Mouse (Mus musculus) kidney, adult 9 months (tissue): Measurements from ENCODE around the gene Cerkl.

ENCODE experiments used
- DNase-seq: peaks from one replicate; pipeline ENCODE4 v3.0.0; 2022

Cerkl gene

GRCm38 (mm10) chr2:79442906-79443305 lies 13.7 kb downstream of the Cerkl start:
- no peak for DNase-seq

DNA sequence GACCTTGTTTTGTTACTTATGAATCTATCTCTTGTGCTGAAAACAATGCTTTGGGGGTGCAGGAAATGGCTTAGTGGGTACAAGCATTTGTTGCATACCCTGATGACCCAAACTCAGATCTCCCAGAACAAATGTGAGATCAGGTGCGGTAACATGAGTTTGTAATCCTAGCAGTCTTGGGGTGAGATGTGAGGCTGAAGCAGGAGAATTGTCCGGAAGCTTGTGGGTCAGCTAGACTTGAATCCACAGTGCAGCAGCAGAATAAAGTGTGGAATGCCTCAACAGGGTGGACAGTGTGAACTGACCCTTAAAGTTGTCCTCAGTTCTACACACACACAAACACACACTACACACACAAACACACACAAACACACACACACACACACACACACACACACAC lies 14.4 kb downstream of the Cerkl start:
- DNase-seq = no peak

DNA sequence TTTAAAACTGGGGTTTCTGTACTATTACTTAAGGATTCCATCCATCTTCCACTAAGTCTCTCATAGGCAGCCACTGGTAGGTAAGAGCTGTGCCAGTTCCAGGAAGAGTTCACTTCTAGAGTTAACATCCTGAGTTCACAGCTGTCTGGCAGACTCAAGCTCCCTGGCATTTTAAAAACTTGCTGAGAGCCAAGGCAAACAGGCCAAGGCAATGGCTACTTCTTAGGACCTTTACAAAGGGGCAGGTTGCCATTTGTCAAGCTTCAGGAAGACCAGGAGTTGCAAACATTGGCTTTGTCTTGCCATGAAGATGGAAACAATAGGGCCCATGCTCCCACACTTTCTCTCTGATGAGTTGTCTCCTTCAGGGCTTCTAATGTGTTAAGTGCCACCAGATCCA lies 26.5 kb downstream of the Cerkl start:
- DNase-seq = no peak

- peak; percentile 24 for DNase-seq
Measured at GRCm38 (mm10) chr2:79429650-79430049, 26.9 kb downstream of the Cerkl start.

DNA sequence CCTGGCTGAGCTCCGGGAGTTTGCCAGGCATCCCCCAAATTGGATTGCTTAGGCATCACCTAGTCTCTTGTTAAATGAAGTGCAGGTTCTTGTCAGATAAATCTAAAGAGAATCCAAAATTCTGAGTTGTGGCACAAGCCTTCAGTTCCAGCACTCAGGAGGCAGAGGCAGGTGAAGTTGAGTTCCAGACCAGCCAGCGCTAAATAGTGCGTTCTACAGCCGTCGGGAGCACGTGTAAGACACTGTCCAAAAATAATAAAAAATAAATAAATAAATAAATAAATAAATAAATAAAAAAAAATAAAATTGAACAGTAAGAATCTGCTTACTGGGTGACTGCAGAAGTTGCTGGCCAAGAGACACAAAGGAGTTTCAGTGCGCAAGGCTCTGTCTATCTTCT lies 27.5 kb downstream of the Cerkl start:
- no peak for DNase-seq

- DNase-seq = no peak
Measured at GRCm38 (mm10) chr2:79428569-79429104, 27.9 kb downstream of the Cerkl start.

DNA sequence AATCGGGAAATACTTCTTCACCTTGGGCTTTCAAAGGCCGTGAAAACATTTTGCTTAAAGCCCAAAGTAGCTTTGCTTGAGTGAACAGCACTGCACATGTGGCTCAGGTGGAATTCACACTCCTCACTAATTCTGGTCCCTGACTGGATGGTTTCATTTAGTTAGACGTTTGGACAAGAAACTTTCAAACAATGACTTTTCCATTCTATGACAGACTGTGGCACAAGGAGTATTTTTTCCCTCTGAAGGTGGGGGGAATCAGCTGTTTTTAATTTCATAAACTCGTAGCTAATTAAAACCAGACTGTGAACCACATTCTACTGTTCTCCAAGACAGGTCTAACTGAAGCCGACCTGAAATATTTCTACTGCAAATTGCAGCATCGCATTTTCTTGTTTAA lies 28.6 kb downstream of the Cerkl start:
- no peak for DNase-seq

GRCm38 (mm10) chr2:79421696-79422095 lies 34.9 kb downstream of the Cerkl start:
- DNase-seq = no peak

GRCm38 (mm10) chr2:79414505-79414904 lies 42.1 kb downstream of the Cerkl start:
- no peak for DNase-seq

GRCm38 (mm10) chr2:79410903-79411255 lies 45.7 kb downstream of the Cerkl start:
- DNase-seq = peak; percentile 21

DNA sequence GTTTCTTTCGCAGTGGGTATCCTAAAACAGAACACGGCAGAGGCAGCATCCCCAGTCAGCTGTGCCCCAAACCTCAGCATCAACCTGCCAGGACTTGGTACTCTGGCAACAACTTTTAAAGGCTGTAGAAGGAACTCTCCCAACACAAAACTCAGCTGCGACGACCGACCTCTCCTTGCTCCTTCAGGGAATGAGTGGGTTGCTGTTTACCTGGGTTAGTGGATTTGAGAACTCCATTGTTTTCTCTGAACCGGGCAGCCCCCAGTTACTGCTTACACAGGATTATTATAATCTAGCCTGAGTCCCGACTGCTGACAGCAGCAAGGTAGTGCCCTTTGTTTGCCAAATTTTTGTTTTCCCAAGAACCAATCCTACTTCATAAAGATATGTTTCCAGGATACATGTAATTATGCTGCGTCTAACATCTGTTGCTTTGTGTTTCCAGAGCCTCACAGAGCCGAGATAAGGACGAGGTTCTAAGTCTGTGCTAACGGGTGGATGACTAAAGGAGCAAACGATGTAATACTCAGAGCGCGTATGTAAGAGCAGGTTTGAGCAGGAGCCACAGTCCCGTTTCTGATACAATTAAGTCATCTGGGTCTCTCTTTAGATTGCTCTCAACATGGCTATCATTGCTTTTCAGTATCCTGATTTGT lies 46.2 kb downstream of the Cerkl start:
- DNase-seq = no peak

- DNase-seq = no peak
Measured at GRCm38 (mm10) chr2:79405661-79406405, 50.8 kb downstream of the Cerkl start.

- DNase-seq = no peak
Measured at GRCm38 (mm10) chr2:79400045-79400444, 56.5 kb downstream of the Cerkl start.

- DNase-seq = no peak
Measured at GRCm38 (mm10) chr2:79399234-79400000, 57.2 kb downstream of the Cerkl start.

DNA sequence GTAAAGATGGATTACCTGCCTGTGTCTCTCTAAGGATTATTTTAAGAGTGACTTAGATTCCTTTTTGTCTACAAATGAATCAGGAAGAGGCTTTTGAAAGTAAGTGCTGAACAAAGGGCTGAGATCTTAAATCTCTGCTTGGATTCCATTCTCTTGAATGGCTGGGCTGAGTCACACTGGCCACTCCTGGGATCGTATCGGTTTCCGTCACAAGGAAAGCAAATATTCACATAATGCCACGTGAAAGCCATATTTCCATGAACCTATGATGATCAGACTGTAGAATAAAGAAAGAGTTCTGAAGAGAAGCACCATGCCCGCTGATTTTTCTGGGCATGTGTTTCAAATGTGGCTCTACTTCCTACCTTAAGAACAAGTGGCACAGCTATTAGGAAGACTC lies 57.8 kb downstream of the Cerkl start:
- no peak for DNase-seq

DNA sequence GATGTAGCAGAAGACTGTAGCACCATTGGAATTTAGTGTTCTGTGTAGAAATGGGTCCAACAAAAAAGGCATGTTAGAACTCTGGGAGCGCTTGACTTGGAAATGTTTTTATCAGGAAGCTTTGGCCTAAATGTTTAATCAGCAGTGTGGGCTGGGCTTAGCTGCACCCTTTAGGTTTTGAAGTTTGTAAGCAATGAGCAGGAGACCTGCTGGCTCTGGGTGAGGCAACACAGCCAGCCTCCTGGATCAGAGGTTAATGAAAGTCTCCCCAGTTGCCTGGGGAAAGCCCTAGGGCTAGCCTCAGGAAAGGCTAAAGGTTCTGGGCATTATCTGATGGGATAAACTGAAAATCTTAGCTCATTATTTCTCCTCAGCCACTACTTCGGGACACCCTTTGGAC lies 58.2 kb downstream of the Cerkl start:
- no peak for DNase-seq

DNA sequence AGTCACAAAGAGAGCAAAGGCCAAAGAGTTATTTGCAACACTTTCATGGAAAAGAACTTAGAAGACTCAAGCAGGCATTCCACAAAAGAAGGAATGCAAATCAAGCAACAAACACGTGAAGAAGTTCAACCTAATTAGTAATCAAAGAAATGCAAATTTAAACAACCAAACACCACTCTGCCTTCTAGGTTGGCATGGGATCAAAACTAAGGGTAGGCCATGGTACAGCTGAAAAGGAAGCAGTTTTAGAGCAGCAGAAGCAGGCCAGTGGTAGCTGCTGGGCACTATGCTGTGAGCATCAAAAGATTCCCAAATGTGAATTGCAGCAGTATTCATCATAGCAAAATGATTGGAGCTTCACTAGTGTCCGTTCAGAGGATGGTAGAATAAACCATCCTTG lies 59.5 kb downstream of the Cerkl start:
- DNase-seq = no peak

DNA sequence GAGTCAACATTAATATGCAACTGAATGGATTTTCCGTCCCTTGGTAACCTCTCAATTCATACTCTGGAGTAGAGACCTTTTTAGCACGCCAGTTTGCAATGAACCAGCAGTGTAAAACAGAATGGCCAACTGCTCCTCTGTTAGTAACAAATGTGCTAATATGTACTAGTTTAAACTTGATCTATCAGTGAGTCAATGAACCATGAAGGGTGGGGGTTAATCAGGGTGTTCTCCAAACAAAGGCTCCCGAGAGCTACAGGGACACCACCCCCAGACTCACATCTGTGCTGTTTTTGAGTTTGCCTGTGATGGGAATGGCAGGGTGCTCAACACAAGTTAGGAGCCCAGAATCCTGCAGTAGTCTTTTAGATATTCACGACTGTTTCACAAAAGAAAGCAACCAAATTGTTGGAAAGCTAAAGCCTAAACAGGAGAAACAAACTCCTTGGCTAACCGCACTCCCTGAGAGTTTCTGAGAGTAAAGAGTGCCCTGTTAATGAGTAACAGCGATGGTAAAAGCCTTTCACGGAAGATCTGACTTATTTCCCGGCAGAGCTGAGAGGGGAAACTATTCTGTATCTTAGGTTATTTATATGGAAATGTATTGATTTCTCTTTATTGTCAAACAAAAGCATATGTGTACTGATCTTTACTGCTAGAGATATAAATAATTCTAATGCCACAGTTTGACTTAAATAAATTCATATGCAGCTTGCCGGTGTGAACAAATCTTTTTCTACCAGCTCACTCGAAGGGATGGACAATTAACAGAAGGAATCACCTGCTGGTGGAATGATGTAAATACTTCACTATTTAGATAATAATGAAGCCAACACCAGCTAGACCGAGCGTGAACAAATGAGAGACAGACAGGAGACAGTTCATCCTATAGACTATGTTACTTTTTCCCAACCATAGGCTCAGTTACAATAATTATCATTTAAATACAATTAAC lies 77.2 kb downstream of the Cerkl start:
- DNase-seq = peak; percentile 71

DNA sequence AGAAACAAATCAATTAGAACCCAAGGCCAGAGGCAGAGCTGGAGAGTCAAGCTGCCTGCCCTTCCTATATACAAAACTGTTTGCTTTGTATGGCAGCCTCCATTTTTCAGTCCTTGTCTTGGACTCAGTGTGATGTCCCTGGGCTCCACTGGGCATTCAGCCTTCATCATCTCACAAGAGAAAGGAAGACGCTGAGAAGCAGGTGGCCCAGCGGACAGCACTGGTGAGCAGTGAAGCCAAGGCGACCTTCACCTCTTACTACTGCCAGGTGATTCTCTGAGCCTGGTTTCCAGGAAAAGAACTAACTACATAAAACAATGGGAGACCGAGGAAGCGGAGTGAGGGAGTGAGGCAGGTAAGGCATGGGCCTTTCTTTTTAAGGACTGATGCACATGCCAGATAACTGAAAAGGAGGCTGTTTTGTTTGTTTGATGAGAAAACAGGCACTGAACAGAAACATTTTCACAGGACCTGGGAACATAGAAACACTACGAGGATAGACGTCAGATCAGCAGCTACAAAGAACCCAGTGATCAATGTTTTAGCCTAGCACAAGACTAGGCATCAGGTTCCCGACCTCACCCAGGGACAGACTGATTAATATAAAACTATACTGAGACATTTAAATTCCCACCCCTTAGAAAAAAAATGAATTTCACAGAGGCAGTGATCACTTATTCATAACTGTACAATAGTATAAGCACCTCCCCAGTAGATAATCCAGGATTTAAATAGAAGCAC lies 78.1 kb downstream of the Cerkl start:
- DNase-seq = no peak

DNA sequence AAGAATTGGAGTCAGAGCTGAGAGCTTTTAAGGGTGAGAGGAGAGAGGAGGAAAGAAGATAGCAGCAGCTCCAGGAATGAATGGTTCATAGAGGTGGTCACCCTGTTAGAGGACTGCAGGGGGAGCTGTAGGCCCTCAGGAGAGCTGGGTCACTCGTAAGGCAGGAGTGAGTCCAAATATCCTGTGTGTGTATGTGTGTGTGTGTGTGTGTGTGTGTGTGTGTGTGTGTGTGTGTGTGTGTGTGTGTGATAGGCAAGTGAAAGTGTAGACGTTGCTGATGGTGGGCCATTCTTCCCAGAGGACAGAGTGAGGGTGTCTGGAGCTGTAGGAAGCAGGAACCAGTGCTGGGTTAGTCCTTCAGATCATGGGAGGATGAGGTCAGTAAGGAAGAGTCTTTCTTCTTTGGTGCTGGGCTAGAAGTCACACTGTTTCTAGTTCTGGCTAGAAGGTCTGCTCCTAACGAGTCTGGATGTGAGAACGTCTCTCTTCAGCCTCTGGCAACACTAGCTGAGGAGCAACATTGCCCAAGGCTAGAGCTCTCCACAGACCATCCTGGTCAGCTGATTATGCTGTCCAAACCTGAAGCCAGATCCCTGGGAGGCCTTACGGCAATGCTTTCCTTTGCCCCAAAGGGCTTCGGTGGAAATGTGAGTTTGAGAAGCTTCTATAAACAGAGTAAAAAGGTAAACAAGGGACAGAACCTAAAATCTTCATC lies 83.9 kb downstream of the Cerkl start:
- peak; percentile 58 for DNase-seq

- no peak for DNase-seq
Measured at GRCm38 (mm10) chr2:79372154-79372467, 84.5 kb downstream of the Cerkl start.
